Mouse (Mus musculus): ENCODE measurements at regions not wholly inside any gene's neighbourhood (a gene's known extent, or its start where the extent isn't known, plus 50 kb on each side); places are given as distances from the start of the nearest gene placed in this dataset.

DNA sequence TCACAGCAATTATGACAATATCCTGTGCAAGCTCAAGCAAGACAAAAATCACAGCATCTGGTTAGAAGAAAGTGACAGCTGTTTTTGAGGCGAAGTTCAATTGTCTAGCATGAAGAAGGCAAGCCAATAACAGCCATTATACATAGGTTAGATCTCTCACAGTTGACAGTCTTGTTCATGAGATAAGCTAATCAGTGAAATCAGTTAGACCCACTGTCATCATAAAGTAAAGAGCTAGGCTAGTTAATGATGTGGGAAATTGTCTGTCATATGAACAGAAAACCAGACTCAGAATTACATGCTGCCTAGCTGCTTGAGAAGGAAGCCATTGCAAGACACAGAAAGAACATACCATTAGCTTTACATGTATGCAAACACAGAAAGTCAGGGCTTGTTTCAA, 470.2 kb upstream of the 5930422O12Rik start:
- DNase-seq (ENCODE audit: low spot score), result no peak

DNA sequence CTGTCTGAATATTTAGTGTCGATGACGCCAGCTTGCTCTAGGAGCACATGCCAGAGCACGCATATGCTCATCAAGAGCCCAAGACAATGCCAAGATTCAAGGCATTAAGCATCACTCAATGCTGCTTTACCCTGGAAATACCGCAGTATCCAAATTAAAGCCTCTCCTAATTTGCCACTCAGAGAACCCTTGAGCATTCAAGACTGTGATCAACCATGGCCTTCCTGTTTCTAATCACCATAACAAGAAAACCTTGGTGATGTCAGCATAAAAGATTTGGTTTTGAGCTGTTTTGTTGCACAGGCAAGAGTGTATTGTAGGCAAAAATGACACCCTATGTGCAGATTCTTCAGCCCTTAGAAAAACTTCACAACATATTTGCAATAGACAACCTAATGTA, 469.7 kb upstream of the 5930422O12Rik start:
- DNase-seq (ENCODE audit: low spot score), result no peak

DNA sequence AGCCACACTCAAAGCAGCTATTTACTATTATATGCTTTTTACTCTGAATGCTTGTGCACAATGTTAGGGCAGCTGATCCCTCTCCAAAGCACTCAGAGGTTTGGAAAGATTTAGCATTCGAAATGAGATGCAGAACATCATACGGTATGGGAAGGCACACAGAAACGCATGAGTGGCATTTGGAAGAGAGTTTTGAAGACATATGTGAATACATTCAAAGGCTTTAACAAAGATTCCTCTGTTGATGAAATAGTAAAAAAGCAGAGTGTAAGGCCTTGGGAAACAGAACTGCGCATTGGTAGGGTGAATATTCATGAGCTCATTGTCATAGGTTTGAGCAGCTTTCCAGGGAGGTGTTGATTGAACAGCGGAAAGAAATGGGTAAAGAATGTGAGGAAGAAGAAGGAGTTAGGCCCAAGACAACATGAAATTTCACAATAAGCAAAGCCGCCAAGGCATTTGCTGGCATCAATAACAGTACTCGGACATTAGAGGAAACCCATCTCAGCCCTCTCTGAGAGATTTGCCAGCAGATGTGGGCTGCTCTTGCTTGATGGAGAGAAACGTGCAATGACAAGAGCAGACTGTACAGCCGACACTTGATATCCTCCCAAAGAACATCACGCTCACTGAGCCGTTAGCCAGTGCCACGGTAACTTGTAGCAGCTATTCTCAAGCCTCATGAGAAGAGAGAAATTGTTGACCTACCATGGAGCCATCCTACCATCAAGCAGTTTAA, 469.0 kb upstream of the 5930422O12Rik start:
- no peak for DNase-seq (ENCODE audit: low spot score)

DNA sequence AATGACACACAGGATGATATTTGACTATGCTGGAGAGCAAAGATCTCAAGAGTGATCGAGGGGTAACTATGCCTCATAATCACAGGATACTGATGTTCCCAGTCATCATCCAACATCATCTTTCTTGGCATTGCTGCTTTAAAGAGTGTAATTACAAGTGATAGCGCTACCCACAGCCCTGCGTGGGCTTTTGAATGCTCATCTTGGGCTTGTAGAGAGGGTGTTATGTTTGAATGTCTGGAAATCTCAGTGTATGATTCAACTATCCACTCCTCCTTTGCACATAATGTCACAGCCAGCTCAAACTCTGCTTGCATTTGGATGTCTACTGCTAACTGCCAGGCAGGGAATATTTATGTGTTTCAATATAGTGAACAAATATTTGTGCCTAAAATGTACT, 438.3 kb upstream of the 5930422O12Rik start:
- DNase-seq (ENCODE audit: low spot score), result no peak

DNA sequence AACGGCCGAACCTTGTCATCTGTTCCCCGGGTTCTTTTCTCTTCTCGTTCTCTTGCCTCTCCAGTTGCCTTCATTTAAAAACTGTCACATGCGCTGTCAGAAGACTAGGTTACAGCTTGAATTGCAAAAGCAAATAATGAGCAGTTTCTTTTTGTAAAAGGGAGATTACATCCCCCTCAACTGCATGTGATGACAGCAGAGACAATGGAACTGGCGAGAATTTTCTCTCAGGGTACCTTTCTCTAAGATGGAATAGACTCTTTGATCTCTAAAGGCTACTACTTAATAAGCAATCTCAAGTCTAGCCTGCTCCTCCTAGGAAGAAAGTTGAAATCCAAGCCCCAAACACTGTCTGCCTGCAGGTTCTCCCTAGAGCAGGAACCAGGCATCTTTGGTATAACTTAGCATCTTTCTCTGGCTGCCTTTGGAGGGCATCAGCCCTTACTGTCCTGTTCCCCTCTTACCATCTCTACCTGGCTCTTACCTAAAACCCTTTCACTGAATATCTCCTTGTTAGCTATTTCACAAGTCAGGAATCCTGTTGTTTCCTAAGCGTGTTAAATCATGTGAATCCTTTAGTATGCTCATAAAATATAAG, 424.4 kb upstream of the 5930422O12Rik start:
- no peak for DNase-seq (ENCODE audit: low spot score)

DNA sequence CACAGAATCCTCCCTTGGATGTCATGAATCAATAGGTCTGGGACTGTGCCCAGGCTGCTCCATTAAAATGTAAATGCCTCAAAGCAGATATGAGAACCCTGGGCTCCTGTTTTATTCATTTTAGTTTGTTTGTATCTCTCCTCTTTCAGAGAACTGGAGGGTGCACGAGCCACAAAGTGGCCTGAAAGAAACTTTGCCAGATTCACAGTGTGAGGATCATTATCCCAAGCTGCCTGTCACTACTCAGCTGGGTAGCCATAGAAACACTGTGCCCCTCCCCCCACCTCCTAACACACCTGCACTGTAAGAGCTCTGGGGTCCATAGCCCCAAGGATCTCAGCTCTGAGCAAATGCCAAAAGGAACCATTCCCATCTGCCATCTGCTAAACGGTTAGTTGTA, 423.9 kb upstream of the 5930422O12Rik start:
- no peak for DNase-seq (ENCODE audit: low spot score)

DNA sequence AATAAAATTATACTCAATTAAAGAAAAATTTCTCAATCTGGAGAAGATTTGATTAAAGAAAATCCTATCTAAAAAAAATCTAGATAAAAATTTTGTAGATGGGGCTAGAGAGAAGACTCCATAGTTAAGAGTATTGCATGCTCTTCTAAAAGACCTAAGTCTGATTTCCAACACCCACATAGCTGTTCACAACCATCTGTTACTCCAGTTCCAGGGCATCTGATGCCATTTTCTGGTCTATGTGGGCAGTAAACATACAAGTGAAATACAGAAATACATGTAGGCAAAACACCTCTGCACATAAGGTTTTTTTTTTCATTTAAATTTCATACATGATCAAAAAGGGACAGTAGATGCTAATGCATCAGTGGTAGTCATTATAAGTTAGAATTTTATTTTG, 418.4 kb upstream of the 5930422O12Rik start:
- no peak for DNase-seq (ENCODE audit: low spot score)

DNA sequence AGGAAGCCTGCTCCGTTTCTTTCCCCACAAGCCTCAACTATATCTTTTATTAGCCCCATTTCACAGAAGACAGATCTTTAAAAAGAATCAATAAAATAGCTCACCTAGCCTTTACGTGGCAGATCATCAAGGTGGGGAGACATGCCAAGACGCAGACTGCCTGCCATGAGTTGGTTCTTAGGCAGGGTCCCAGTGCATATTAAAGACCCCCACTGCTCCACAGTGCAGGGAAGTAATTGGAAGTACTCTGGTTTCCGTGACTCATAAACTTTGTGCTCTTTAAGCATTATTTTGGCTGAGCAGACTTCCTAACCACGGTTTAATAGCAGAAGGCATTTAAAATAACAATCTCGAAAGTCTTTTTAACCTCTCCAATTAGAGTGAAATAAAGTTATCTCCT, 415.7 kb upstream of the 5930422O12Rik start:
- DNase-seq (ENCODE audit: low spot score), result no peak

DNA sequence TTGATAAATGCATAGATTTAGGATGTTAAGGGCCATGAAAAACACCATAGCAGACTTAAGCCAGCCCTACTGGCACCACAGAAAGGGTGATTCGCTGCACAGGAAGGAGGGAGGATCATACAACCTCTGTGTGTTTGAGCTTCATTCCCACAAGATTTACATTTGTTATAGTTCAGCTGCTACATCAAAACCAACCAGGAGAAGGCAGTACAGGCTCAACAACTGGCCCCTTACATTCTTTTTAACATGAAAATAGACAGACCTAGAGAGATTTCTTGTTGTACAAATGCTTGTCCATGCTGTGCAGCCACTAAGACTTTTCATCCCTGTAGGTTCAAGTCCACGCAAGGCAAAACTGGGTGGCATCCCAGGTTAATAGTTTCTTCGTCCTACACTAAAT, 412.6 kb upstream of the 5930422O12Rik start:
- no peak for DNase-seq (ENCODE audit: low spot score)

DNA sequence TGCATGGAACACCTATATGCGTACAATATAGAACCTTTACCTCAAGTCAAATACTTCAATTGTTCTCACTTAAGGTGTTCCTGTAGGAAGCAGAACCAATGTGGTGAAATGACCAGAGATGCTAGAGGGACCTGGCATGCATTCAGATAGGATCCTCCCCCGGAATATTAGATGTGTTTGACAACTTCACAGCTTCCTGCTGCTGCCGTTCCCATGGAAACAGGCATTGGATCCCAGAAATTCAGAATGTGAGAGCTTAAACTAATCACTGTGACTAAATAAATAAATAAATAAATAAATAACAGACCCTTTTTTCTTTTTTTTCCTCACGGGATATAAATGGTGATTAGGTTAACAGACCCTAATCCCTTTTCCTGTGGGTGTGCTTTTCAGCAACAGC, 401.5 kb upstream of the 5930422O12Rik start:
- no peak for DNase-seq (ENCODE audit: low spot score)

DNA sequence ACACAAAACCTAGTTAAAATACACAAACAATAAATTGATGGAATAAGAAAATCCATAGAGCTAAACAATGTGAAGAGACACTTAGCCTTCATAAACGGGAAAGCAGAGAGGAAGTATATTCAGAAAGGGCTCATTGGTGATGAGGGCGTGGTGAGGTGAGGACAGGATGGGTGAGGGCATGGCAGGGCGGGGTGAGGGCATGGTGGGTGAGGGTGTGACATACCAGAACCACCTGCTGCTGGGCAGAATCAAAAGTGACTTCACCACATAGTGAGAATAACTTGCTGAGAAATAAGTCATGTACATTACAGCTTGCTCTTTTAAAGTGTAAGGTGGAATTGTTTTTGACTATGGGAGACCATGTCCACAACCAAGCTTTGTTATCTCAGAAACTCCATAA, 399.1 kb upstream of the 5930422O12Rik start:
- no peak for DNase-seq (ENCODE audit: low spot score)

DNA sequence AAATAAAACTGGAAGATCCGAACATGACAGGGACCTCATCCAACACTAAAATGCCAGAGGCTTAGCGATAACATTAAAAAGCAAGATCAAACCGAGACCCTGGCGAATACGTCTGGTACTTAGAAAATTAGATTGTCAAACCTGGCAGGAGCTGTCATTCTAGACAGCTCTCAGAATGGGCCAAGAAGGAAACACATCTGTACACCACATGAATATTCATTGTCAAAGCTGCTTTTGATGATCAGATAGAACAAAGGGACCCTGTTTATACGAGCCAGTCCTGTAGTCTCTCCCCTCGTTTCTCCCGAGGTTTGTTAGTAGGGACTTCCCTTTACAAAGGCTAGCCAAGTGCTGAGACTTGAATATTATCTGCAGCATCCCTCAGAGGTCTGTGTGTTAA, 376.5 kb upstream of the 5930422O12Rik start:
- no peak for DNase-seq (ENCODE audit: low spot score)

DNA sequence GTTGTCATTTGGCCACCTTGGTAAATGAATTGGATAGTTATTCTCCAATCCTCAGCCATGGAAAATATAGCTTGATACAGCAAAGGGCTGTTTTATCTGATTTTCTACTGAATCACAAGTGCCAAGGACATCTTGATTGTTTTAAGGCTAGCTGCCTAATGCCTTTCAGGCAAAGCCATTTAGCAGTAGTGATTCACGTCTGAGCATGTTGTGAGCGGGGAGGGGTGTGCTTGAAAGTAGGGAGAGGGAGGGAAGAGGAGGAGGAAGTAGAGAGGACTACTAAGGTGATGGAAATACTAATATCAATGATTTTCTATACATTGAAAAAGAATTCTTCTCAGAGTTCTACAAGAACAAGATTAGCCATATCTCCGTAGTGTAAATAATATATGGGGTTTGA, 362.9 kb upstream of the 5930422O12Rik start:
- DNase-seq (ENCODE audit: low spot score), result no peak

DNA sequence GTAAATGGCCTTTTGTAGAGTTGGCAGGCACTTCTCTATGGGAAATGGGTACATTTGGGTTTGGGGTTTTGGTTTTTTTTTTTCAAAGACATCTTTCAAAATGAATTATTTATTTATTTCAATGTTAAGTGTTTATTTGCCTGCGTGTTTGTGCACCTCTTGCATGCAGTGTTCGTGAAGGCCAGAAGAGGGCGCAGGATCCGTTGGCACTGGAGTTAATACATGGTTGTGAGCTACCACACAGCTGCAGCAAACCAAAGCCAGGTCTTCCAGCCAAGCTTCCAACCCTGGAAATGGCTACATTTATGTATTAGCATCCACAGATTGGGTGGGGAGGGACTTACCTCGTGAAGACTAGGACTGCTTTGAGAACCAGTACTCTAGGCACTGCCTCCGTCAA, 362.3 kb upstream of the 5930422O12Rik start:
- no peak for DNase-seq (ENCODE audit: low spot score)

DNA sequence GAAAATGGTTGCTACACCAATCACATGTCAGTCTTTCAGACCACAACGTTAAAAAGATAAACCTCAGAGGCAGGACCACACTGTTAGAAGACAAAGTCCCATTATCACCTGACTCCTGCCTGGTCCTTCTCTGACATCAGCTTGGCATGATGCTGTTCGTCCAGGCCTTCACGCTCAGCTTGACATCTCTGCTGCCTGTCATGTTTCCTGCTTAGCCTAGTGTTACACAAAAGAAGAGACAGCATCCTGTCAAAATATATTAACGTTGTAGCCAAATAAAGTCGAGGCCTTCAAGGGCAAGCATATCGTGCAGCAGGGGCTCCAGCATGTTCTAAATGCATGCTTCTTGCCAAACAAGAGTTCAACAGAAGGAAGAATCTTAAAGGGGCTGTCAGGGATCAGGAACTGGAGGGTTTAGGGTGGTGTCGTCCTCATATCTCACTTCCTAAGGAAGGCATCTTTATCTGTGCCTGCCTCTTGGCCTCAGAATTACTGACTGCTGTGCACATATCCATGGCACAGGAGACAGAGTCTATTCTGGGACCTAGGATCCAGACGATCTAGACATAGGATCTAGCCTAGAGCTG, 361.0 kb upstream of the 5930422O12Rik start:
- DNase-seq (ENCODE audit: low spot score), result no peak

DNA sequence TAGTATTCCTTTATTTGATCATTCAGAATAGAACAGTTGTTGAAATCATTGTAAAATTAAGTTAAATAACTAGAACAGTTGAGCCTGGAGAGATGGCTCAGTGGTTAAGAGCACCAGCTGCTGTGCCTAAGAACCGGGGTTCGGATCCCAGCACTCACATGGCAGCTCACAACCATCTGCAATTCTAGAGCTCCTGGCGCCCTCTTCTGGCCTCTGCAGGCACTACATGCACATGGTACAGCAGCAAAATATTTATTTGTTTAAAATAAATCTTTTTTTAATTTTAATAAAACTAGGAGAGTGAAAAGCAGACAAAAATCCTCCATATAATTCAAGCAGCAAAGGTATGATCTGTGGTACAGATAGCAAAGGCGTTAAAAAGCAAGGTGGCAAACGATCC, 360.0 kb upstream of the 5930422O12Rik start:
- DNase-seq (ENCODE audit: low spot score), result no peak

DNA sequence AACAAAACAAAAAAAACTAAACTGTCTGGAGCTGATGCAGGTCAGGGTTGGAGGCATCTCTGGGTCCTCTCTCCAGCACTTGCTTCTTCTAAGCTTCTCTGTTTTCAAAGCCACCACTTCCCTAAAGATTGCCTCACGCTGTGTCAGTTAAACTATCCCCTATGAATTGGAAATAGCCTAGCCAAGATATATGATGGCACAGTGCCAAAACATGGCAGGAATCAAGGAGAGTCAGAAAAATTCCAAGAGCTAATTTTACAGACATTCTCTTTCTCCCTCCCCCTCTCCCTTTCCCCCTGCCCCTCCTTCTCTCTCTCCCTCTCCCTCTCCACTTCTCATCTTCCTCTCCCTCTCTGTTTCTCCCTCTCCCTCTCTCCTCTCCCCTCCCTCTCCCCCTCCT, 353.3 kb upstream of the 5930422O12Rik start:
- no peak for DNase-seq (ENCODE audit: low spot score)

DNA sequence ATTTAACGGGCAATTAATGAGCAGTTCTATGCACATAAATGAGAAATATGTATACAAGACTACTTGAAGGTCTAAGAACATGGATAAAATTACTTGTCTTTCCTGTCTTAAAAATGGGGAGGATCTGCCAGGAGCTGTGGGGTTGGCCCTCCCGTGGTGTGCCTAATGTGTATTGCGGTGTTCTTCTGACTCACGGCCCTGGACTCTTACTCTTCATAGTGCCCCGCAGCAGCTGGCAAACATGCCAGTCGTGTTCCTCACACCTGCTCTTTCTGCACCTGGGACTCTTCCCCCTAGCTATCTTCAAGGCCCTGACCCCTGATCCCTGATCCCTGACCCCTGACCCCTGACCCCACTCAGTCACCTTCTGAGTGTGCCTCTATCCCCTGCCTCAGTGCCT, 352.3 kb upstream of the 5930422O12Rik start:
- no peak for DNase-seq (ENCODE audit: low spot score)

DNA sequence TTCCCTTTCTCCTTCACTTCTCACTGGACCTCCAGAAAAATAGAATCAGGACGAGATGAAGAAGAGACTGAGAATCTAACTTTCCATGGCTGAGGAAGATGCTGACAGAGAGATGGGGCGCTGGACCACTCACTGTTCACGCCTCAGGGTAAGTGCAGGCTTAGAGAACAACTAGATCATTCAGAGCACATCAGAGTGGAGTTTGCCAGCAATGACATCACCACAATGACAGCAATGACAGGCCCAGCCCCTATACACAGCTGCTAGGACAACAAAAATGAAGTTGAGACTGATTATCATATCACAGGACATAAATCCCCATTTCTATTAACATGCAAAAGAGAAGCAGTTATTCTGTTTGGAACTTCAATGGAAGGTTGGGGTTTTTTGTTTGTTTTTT, 350.4 kb upstream of the 5930422O12Rik start:
- DNase-seq (ENCODE audit: low spot score), result no peak

DNA sequence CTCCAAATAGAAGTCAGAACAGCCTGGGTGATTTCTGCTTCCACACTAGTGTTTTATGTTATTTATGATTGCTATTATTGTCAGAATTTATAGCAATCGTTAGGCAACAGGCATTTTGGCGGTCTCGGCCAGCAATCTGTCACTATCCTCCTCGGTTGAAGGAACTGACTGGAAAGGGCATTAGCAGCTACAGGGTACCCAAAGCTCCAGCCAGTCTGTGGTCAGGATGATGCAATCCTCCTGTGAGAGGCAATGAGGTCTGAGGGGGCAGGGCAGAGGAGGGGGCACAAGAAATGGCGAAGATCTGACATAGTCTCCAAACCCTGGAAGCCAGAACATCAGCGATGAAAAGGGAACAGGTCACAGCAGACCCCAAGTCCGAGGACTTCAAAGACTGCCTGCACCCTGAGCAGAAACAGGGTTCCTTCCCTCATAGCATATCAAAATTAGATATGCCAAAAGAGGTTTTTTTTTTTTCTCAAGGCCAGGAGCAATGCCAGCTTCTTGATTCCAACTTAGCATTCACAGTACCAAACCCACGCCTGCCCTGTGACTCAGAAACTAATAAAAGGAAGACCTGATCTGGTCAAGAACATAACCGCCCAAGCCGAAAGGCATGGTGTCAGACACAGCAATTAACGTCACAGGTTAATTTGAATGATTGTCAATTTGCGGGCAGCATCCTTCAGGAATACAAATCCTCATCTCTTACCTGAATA, 348.5 kb upstream of the 5930422O12Rik start:
- no peak for DNase-seq (ENCODE audit: low spot score)

DNA sequence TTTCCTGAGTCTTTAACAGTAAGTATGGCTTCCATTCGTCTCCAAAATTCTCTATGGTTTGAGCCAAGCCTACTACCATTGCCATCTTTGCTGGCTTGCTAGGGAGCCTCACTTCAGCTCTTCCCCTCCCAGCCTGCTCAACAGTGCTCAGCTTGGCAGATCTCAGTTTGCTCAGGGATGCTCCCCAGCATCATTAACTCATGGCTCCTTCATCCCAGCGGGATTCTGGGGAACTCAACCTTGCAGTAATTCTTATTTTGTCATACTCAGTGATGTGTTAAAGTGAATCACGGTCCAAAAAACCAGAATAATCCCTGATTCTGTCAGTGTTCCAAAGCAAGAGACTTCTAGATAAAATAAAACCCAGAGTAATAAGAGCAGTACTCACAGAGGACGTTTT, 346.6 kb upstream of the 5930422O12Rik start:
- no peak for DNase-seq (ENCODE audit: low spot score)

DNA sequence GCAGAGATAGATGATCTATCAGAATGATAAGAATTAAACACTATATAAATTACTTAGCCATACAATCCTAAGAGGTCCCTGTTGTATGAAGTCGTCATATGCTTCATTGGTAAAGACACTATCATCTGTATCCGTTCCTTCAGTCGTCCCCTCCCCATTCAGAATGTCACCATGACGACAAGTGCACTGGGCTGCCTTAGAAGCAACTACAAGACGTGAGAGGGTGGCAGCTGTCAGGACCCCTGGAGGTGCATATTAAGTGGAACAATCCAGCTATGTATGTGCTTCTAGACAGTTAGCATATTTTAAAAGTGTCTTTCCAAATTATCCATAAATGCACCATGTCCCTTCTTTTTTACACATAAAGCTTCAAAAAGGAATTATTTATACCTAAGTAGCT, 343.0 kb upstream of the 5930422O12Rik start:
- no peak for DNase-seq (ENCODE audit: low spot score)

DNA sequence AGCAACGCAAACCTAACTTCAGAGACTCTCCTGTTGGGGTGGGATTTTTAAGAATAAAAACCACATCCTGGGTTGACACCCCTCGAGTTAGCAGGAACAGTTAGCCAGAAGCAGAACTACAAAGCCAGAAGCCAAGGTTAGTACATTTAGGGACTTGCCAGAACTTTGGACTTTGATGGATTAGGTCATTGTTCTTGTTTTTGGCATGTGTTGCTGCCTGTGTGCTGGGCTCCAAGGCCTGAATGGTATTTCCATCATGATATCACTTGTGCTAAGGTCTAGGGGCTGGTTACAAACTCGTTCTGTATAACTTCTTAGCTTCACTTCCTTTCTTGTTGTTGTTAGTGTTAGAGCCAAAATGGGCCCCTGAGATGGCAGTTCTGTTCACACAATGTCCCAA, 338.8 kb upstream of the 5930422O12Rik start:
- peak; percentile 1 for DNase-seq (ENCODE audit: low spot score)

Measured in heart, adult 8-10 months (tissue).